Mouse (Mus musculus) midbrain, embryonic 10.5 days (tissue): Measurements from ENCODE around the gene Mgp. TPM values are rescaled to one million over a fixed set of nuclear protein-coding genes. Genes with fewer than 3 reads are reported as not detected.
A peak's percentile ranks its signal among the peaks of the same experiment; 100 is the strongest.
"Not testable (repeated sequence)": the region's sequence is repeated elsewhere in the genome, so short reads cannot be mapped to it uniquely, and the experiment has no call there.

Source experiments
- DNase-seq: peaks from one replicate; pipeline ENCODE4 v3.0.0-alpha.2; 2017; ENCODE audit warnings: low spot score
- H3K27ac ChIP-seq: fragments of 300-500 bp; sonication (generic); replicated peaks from 2 replicates; pipeline ENCODE4 v1.5.1; 2016; ENCODE audit warnings: mild to moderate bottlenecking
- H3K27me3 ChIP-seq: fragments of 300-500 bp; sonication (generic); 2 replicates; pipeline ENCODE4 v1.6.1; 2016; ENCODE audit warnings: low read depth, mild to moderate bottlenecking; ENCODE audit not compliant: poor library complexity, severe bottlenecking
- H3K36me3 ChIP-seq: fragments of 300-500 bp; sonication (generic); 2 replicates; pipeline ENCODE4 v1.6.1; 2016; ENCODE audit warnings: mild to moderate bottlenecking, moderate library complexity
- H3K4me1 ChIP-seq: fragments of 300-500 bp; sonication (generic); 2 replicates; pipeline ENCODE4 v1.6.1; 2016
- H3K4me3 ChIP-seq: fragments of 300-500 bp; sonication (generic); 2 replicates; pipeline ENCODE4 v1.5.1; 2016; ENCODE audit warnings: mild to moderate bottlenecking, moderate library complexity
- H3K9me3 ChIP-seq: fragments of 300-500 bp; sonication (generic); replicated peaks from 2 replicates; pipeline ENCODE4 v1.6.1; 2016; ENCODE audit warnings: mild to moderate bottlenecking
- WGBS: fragments of 180-500 bp; shearing (Covaris S2); methylation state at CpG from one replicate; pipeline ENCODE4 v1.1.7; 2016; 5-methylcytosine and 5-hydroxymethylcytosine counted together
- polyA plus RNA-seq: library from polyadenylated mRNA; unstranded; fragments of >200 nt; fragmentation: Nextera tagmentation; extraction: Ambion mirVana; gene quantifications from 2 replicates; pipeline ENCODE4 v1.2.1, GENCODE M21; 2016

Gene Mgp
- polyA plus RNA-seq, 1 experiment from 2014 or later, result 1.1 TPM

- Histone ChIP-seq H3K36me3 (no peaks in the 10 kb centered on the region), H3K4me3 (no peak overlapping the region), H3K9me3 (no peaks in the 10 kb centered on the region), H3K4me1 (no peaks in the 10 kb centered on the region), H3K27ac (no peak overlapping the region), H3K27me3 (no peaks in the 10 kb centered on the region)
- DNase-seq, result no peak
- 90% methylated on average over 6 of the region's 6 CpGs for WGBS
These were observed 13.9 kb upstream of the Mgp start for GRCm38 (mm10) chr6:136889554-136889953.

- Histone ChIP-seq H3K4me3 (no peak overlapping the region), H3K4me1 (no peaks in the 10 kb centered on the region), H3K36me3 (no peaks in the 10 kb centered on the region), H3K27me3 (no peaks in the 10 kb centered on the region), H3K9me3 (no peaks in the 10 kb centered on the region), H3K27ac (no peak overlapping the region)
- no peak for DNase-seq
- 94% methylated on average over 6 of the region's 6 CpGs for WGBS
These were observed 13.4 kb upstream of the Mgp start for GRCm38 (mm10) chr6:136889067-136889466.

GRCm38 (mm10) chr6:136887854-136888253 is 12.2 kb upstream of the Mgp start:
- no peak overlapping the region for H3K4me3 ChIP-seq
- no peaks in the 10 kb centered on the region for H3K9me3 ChIP-seq
- H3K36me3 ChIP-seq, result no peaks in the 10 kb centered on the region
- DNase-seq, result no peak
- WGBS, result 88% methylated on average over 9 of the region's 9 CpGs
- H3K4me1 ChIP-seq, result no peaks in the 10 kb centered on the region
- H3K27me3 ChIP-seq, result no peaks in the 10 kb centered on the region
- no peak overlapping the region for H3K27ac ChIP-seq

GRCm38 (mm10) chr6:136884766-136885165 is 9.1 kb upstream of the Mgp start:
- 52% methylated on average over 1 of the region's 1 CpGs for WGBS

GRCm38 (mm10) chr6:136883961-136884360 is 8.3 kb upstream of the Mgp start:
- no peaks in the 10 kb centered on the region for H3K36me3 ChIP-seq
- no peaks in the 10 kb centered on the region for H3K4me1 ChIP-seq
- no peaks in the 10 kb centered on the region for H3K27me3 ChIP-seq
- H3K27ac ChIP-seq, result no peak overlapping the region
- WGBS, result 95% methylated on average over 6 of the region's 6 CpGs
- DNase-seq, result no peak
- no peaks in the 10 kb centered on the region for H3K9me3 ChIP-seq
- H3K4me3 ChIP-seq, result no peak overlapping the region

More at GRCm38 (mm10) chr6:136884766-136885165, 9.1 kb upstream of the Mgp start:
- not testable (repeated sequence) for H3K9me3 ChIP-seq, H3K36me3 ChIP-seq, H3K4me3 ChIP-seq, DNase-seq, H3K27ac ChIP-seq, H3K4me1 ChIP-seq, H3K27me3 ChIP-seq

GRCm38 (mm10) chr6:136883431-136883915 is 7.8 kb upstream of the Mgp start:
- Histone ChIP-seq H3K4me3 (no peak overlapping the region), H3K27ac (no peak overlapping the region), H3K4me1 (no peaks in the 10 kb centered on the region), H3K36me3 (no peaks in the 10 kb centered on the region), H3K9me3 (no peaks in the 10 kb centered on the region), H3K27me3 (no peaks in the 10 kb centered on the region)
- WGBS, result 87% methylated on average over 3 of the region's 3 CpGs
- DNase-seq, result no peak

GRCm38 (mm10) chr6:136881678-136882077 is 6.1 kb upstream of the Mgp start:
- no peak for DNase-seq
- no peaks in the 10 kb centered on the region for H3K27me3 ChIP-seq
- no peaks in the 10 kb centered on the region for H3K4me1 ChIP-seq
- no peak overlapping the region for H3K27ac ChIP-seq
- H3K4me3 ChIP-seq, result no peak overlapping the region
- 83% methylated on average over 8 of the region's 8 CpGs for WGBS
- no peaks in the 10 kb centered on the region for H3K9me3 ChIP-seq
- H3K36me3 ChIP-seq, result no peaks in the 10 kb centered on the region

- H3K27ac ChIP-seq, result no peak overlapping the region
- no peak overlapping the region for H3K4me3 ChIP-seq
- H3K9me3 ChIP-seq, result no peaks in the 10 kb centered on the region
- WGBS, result 85% methylated on average over 8 of the region's 8 CpGs
- no peaks in the 10 kb centered on the region for H3K27me3 ChIP-seq
- no peaks in the 10 kb centered on the region for H3K4me1 ChIP-seq
- no peaks in the 10 kb centered on the region for H3K36me3 ChIP-seq
- DNase-seq, result no peak
These were observed 1.0 kb downstream of the Mgp start for GRCm38 (mm10) chr6:136874599-136874998.

- Histone ChIP-seq H3K36me3 (no peaks in the 10 kb centered on the region), H3K27ac (no peak overlapping the region), H3K9me3 (no peaks in the 10 kb centered on the region), H3K4me3 (no peak overlapping the region), H3K4me1 (no peaks in the 10 kb centered on the region), H3K27me3 (no peaks in the 10 kb centered on the region)
- 85% methylated on average over 5 of the region's 5 CpGs for WGBS
- DNase-seq, result no peak
These were observed 6.7 kb downstream of the Mgp start for GRCm38 (mm10) chr6:136868921-136869320.

- WGBS, result 78% methylated on average over 4 of the region's 4 CpGs
- DNase-seq, result no peak
- no peak overlapping the region for H3K4me3 ChIP-seq
- no peaks in the 10 kb centered on the region for H3K27me3 ChIP-seq
- no peaks in the 10 kb centered on the region for H3K36me3 ChIP-seq
- H3K9me3 ChIP-seq, result no peaks in the 10 kb centered on the region
- no peaks in the 10 kb centered on the region for H3K4me1 ChIP-seq
- H3K27ac ChIP-seq, result no peak overlapping the region
These were observed 9.5 kb downstream of the Mgp start for GRCm38 (mm10) chr6:136866150-136866549.

- H3K4me3 ChIP-seq, result no peak overlapping the region
- WGBS, result 86% methylated on average over 5 of the region's 5 CpGs
- DNase-seq, result no peak
- H3K27me3 ChIP-seq, result no peaks in the 10 kb centered on the region
- H3K9me3 ChIP-seq, result no peaks in the 10 kb centered on the region
- H3K4me1 ChIP-seq, result no peaks in the 10 kb centered on the region
- H3K27ac ChIP-seq, result no peak overlapping the region
- no peaks in the 10 kb centered on the region for H3K36me3 ChIP-seq
These were observed 10.3 kb downstream of the Mgp start for GRCm38 (mm10) chr6:136865360-136865759.

- DNase-seq, result no peak
- no peaks in the 10 kb centered on the region for H3K9me3 ChIP-seq
- H3K27me3 ChIP-seq, result no peaks in the 10 kb centered on the region
- H3K4me1 ChIP-seq, result no peaks in the 10 kb centered on the region
- no peak overlapping the region for H3K4me3 ChIP-seq
- no peaks in the 10 kb centered on the region for H3K36me3 ChIP-seq
- 57% methylated on average over 9 of the region's 9 CpGs for WGBS
- H3K27ac ChIP-seq, result no peak overlapping the region
These were observed 14.6 kb downstream of the Mgp start for GRCm38 (mm10) chr6:136861020-136861419.

GRCm38 (mm10) chr6:136858420-136858819 is 17.2 kb downstream of the Mgp start:
- no peak for DNase-seq
- Histone ChIP-seq H3K27ac (no peak overlapping the region), H3K4me1 (no peaks in the 10 kb centered on the region), H3K27me3 (no peaks in the 10 kb centered on the region), H3K9me3 (no peaks in the 10 kb centered on the region), H3K36me3 (no peaks in the 10 kb centered on the region), H3K4me3 (no peak overlapping the region)
- 83% methylated on average over 8 of the region's 8 CpGs for WGBS

GRCm38 (mm10) chr6:136857873-136858260 is 17.8 kb downstream of the Mgp start:
- peak overlapping the region; percentile 34; the same call in 1 of the 2 replicates for H3K27ac ChIP-seq
- H3K4me1 ChIP-seq, result peaks cover under 1% of the 10 kb centered on the region; the same call in 1 of the 2 replicates
- no peaks in the 10 kb centered on the region for H3K9me3 ChIP-seq
- H3K4me3 ChIP-seq, result no peak overlapping the region
- H3K27me3 ChIP-seq, result no peaks in the 10 kb centered on the region
- H3K36me3 ChIP-seq, result no peaks in the 10 kb centered on the region
- WGBS, result 69% methylated on average over 11 of the region's 11 CpGs
- DNase-seq, result no peak
